Mouse (Mus musculus) R1 (cell line): ENCODE data around the gene Ttc7b.
A peak's percentile ranks its signal among the peaks of the same experiment; 100 is the strongest.

Experiments
- DNase-seq: peaks from one replicate; pipeline ENCODE4 v3.0.0-alpha.2; 2018; ENCODE audit warnings: low read depth, low spot score

Ttc7b gene

GRCm38 (mm10) chr12:100455453-100455852 lies 65.2 kb downstream of the Ttc7b start:
- DNase-seq, result no peak

DNA sequence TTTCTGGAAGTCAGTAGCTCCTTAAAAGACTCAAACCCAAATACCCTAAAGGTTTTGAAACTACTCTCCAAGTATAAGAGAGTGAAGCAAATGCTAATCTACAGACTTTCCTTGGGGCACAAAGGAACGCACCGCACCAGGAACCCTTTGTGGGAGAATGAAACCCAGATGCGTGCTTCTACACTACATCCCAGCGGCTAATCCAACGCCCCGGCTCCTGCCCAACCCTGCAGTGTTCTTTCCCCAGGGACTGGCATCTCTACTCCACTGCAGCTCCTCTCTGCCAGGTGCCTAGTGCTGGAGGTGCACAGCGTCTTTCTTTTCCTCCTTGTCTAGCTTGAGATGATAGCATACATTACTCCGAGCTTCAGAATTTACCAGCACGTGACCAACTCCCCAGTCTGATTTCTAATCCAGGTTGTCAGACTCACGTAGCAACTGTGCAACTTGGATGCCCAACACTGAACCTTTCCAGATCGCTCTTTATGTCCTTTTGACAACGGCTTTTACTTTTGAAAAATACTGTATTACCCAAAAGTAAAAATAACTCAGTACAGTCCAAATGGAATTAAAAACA lies 72.8 kb downstream of the Ttc7b start:
- peak; percentile 21 for DNase-seq

GRCm38 (mm10) chr12:100447161-100447560 lies 73.5 kb downstream of the Ttc7b start:
- DNase-seq, result no peak

DNA sequence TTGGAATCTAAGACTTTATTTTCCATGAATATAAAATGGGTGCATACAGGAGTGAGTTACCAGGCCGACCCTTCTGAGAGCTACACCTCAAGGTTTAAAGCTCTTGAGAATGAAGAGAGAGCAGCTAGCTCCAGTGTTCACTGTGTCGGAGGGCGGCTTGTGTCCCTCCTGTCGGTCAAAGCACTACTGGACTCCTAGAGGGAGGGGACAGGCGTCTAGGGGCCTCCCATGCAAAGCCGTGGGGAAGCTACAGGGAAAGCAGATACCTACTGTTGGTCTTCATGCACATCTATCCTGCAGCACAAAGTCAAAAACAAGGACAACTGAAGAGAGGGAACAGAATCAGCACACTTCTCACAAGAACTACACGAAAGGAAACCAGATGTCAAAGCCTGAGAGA lies 74.9 kb downstream of the Ttc7b start:
- DNase-seq, result no peak

DNA sequence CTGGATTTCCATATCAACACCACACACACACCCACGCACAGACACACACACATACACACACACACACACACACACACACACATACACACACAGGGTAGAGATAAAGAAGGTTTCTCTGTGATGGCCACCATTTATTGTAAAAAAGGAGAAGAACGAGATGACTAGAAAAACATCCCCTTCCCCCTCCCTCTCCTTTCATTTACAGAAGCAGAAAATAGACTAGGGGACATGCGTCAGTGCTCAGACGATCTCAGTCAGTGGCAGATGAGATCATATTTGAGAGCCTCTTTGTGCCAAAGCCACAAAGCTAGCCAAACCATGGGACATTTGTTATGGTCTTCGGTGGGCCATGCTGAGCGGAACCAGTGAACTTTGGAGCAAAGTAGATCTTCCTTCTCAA lies 75.4 kb downstream of the Ttc7b start:
- DNase-seq, result no peak

DNA sequence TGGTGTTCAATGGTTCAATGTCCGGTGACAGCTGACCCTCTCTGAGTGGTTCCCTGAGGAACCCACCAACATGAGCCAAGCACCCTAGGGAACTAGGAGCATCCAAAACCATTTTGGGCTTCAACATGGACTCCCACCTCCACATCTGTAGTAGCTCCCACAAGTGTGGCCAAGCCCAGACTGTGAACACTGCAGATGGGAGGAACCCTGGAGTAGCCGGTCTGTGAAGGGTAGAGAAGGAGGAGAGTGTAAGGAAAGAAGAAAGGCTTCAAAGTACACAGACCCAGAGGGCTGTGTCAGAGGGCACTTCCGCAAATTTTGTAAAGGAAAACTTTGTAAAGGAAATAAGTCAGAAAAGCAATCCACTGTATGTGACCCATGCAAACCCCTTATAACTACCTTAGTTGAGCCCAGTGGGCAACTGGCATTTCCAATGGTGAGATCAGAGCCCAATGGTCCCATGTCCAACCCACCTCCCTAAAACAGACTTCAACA lies 75.9 kb downstream of the Ttc7b start:
- DNase-seq, result no peak

DNA sequence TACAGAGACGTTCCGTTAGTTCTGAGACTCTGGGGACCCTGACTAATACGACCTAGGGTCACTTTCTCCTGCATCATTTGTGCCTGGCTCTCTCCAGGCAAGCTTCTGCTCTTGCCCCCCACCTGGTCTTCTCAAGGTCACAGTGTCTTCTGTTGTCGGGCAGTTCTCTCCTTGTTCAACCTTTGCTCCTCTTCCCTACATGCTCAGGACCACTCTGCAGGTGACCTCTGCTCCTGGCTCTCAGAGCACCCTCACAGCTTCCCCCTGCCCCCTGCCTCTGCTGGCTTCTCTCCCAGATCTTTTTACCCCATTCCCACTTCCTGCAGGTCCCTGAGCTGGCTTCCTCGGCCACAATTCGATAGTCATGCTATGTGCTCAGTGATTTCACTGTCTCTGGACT lies 77.2 kb downstream of the Ttc7b start:
- DNase-seq, result no peak

- no peak for DNase-seq
These were observed 79.0 kb downstream of the Ttc7b start for GRCm38 (mm10) chr12:100441609-100442008.

DNA sequence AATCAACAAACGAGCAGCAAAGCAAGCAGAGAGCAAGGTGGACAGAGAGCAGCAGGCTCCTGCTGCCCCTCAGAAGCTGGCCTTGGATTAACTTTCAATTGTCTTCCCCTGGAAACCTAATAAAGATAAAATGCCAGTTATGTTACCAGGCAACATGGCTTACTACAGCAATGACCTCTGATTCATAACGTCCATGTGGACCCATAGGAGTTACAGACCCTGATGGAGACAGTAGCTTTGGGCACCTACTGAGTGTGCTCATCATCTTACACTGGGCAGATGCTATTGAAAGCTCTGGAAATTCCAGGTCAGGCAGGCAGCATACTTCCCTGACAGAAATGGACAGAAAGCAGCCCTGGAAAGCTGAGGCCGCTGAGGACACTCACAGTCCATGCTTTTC lies 80.7 kb downstream of the Ttc7b start:
- no peak for DNase-seq

- DNase-seq, result no peak
These were observed 81.4 kb downstream of the Ttc7b start for GRCm38 (mm10) chr12:100439145-100439755.

DNA sequence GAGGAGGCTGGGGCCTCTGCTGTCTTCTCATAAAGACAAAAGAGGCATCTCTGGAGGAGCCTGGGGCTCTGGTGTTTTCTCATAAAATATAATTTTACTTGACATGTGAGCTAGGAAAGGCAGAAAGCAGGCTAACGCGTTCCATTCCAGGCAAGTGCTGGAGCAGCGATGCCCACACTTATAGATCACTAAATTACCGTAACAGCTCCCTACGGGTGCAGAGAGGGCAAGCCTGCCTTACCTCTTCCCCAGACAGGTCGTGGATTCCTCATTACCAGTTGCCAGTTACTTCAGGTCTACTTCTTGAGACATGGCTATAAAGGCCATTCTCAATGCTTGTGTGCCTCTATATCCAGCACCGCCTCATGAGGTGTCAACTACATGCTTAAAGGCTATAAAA lies 82.1 kb downstream of the Ttc7b start:
- DNase-seq, result no peak

DNA sequence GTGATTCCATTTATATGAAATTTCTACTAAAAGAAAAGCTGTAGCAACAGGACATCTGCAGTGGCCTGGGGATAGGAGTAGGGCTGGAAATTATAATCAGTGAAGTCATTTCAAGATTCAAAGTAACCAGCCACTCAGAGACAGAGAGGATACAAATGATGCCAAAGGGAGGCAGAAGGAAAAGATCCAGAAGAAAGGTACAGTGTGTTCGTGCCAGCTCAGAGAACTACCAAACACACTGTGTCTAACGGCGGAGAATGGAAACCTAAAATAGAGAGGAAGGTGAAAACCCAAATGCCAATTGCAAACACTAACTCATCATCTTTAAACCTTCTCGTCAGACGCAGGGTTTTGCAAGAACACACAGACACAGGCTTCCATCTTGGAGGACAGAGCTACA lies 82.8 kb downstream of the Ttc7b start:
- no peak for DNase-seq

DNA sequence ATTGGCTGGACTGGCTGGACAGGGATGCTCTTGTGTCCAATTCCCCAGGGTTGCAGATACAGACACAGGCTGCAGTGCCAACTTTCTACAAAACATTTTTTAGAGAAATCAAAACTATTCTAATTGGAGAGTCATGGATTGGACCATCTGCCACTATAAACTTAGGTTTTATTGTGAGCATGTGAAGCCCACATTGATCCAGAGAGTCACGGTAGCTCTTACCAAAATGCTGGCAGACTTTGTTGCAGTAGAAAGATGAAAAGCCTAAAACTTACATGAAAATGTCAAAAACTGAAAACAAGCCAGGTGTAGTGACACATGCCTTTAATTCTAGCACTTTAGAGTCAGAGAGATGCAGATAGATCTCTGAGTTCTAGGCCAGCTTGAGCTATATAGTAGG lies 84.9 kb downstream of the Ttc7b start:
- no peak for DNase-seq

DNA sequence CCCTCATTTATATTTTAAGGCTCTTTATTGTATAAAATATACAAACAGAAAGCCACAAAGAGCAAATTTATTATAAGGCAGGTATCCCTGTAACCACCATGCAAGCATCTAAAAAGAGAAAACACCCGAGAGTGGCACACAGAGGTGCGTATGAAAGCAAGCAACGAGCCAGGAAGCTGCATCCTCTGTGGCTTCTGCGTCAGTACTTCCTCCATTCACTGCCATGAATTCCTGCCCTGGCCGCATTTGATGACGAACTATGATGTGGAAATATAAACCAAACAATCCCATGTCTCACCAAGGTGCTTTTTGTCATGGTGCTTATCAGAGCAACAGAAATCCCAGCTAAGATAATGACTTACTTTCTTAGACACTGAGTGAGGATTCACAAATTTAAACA lies 88.8 kb downstream of the Ttc7b start:
- no peak for DNase-seq

DNA sequence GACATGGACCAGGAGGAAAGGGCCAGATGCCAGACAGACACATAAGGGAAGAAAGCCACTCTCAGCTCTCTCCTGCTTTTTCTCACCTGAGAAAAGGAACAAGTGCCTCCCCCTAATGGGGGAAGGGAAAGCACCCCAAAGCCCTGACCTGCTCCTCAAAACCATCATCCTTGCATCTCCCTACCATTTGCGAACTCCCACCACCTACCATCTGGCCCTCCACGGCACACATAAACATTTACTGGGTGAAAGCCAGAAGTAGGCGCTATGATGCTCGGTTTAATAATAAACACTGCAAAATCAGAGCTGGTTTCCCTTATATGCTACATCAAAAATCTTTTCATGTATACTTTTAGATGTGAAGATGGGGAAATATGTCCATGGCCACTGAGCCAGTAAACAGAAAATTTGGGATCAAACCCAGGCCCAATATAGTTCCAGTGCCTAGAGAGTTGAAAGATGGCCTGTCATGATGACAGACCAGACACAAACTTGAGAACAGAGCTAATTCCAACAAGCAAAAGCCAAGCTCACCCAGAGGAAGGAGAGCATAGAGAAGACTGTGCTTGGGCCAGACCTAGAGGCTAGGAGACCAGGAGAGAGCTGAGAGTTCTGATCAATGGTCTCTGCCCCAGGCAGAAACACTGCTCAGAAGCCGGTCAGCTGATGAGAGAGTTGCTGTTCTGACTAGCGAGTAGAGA lies 91.1 kb downstream of the Ttc7b start:
- no peak for DNase-seq

GRCm38 (mm10) chr12:100428183-100428582 lies 92.4 kb downstream of the Ttc7b start:
- no peak for DNase-seq

GRCm38 (mm10) chr12:100426212-100426611 lies 94.4 kb downstream of the Ttc7b start:
- no peak for DNase-seq

- no peak for DNase-seq
These were observed 95.6 kb downstream of the Ttc7b start for GRCm38 (mm10) chr12:100425028-100425427.

- DNase-seq, result no peak
These were observed 98.3 kb downstream of the Ttc7b start for GRCm38 (mm10) chr12:100422286-100422820.

- DNase-seq, result peak; percentile 51
These were observed 99.1 kb downstream of the Ttc7b start for GRCm38 (mm10) chr12:100421538-100421937.

GRCm38 (mm10) chr12:100420903-100421302 lies 99.7 kb downstream of the Ttc7b start:
- DNase-seq, result no peak

- no peak for DNase-seq
These were observed 100.4 kb downstream of the Ttc7b start for GRCm38 (mm10) chr12:100419946-100420874.
